Mouse (Mus musculus): ENCODE results near the gene Slc29a1.

DNA sequence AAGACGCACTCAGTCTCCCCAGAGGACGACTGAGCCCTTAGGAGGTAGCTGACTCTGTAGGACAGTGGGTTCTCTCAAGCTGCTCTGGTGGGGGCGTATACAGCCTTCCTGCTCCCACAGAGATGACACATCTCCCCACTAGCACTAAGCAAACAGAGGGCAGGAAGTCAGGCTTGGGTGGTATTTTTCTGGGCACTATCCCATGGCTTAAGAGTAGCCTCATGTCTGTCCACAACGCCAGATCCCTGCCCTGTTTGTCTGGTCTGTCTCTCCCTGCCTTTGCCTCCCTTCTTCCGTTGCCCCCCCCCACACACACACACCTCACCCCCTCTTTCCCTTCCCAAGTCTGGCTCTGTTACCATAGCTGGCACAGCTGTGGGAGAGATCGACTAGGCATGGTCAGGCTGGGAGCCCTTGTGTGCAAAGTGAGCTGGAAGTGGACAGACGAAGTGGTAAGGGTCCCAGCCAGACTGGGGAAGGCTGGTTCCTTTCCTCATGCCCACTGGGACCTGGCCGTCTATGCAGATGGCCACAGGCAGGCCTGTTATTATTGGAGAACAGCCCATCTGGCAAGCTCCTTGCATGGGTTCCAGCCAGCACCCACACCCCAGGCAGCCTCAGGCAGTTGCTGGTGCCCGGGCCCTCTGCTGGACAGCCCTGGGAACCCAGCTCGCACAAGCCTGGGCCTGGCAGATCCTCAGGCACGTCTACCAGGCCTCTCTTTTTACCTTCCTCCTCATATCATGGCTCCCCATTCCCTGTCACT lies 2.6 kb downstream of the Slc29a1 start:
- TF ChIP-seq CTCF (IDR thresholded peaks at IDR 0.05; ENCODE audit: low read depth), result peak; percentile 78
- no peak for TF ChIP-seq EP300 (optimal IDR thresholded peaks at IDR 0.05)

Measured in stomach, postnatal 0 days (tissue).